Mouse (Mus musculus) skeletal muscle tissue, adult 2 months (tissue): ENCODE results near the gene Pde6g.

Experiments
- DNase-seq: peaks from one replicate; pipeline ENCODE4 v3.0.0-alpha.2; 2012; ENCODE audit warnings: low read depth, low spot score

Gene Pde6g

DNA sequence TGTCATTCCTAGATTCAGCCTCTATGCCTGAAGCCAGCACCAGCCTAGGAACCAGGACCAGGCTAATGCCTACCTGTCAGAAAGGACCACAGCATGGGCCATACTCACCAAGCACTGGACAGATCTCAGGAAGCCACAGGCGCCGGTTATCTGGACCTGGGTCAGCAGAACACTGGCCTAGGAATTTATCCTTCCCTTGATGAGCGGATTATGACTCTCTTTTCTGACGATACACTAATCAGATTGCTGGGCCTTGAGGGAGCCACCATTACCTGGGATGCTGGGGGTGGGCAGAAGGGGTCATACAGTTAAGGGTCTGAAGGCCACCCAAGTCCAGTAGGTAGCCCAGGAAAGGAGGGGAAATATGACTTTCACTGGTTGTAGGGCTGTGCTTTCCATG lies at the start of gene Pde6g:
Gene Pde6g (minus strand): TSS at position 195 of the 400 bp plus-strand sequence.
- DNase-seq = no peak

DNA sequence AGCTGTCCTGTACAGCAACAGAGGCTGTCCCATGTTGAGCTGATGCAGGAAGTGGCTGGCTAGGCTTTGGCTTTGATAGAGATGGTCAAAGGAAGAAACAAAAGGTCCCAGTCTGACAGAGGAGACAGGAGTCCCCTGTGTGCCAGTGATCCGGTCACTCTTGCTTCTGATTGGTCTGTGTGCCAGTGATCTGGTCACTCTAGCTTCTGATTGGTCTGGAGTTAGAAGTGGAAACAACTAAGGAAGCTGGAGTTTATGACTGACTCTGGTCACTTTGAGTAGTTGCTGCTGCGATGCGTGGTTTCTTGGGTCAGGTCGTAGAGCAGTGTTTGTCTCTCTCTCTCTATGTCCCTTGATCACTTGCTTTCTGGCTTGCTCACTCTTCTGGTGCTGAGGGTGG lies 48.4 kb upstream of the Pde6g start:
- no peak for DNase-seq

DNA sequence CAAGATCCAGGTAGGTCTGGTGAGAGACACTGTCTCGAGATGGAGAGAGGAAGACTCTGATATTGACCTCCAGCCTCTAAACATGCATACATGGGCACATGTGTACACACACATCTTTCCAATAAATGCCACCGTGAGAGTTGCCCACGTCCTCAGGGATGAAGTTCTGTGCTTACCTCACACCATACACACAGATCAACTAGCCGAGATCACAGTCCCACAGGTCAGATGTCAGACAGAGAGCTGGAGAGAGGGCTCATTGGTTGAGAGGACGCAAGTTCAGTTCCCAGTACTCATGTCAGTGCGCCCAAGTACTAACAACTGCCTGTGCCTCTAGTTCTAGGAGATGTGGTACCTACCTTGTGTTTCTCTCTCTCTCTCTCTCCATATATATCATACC lies 47.7 kb upstream of the Pde6g start:
- no peak for DNase-seq

DNA sequence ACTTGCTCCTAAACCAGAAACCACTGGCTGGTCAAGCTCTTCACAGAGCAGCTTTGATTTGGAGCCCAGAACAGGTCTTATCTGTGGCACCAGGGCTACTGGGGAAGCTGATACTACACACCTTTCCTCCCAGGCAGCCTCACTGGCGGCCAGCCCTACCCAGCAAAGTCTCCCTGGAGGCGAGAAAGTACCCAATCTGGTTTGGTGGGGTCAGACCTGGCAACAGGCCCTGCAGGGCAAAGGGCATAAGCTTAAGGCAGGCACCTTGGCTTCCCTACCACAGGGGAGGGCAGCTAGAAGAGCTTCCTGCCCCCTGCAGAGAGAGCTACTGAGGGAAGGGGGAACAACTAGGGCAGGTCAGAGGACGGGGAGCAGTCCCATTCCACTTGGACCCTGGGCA lies 47.1 kb upstream of the Pde6g start:
- DNase-seq = no peak

DNA sequence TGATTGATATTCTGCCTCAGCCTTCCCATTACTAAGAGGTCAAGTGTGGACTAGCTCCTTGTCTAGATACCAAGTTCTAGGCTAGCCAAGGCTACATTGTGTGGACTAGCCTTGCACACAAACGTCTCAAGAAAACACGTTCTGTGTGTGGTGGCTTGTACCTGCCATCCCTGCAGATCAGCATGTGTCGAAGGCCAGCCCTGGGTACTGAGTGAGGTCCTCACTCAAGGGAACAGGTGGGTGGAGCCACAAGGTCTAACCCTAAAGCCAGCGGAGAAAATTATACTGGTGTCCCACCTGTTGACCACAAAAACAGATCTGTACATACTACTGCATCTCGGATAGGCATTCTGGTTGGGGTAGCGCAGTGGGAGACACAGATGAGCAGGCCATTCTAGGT lies 46.6 kb upstream of the Pde6g start:
- DNase-seq = no peak

DNA sequence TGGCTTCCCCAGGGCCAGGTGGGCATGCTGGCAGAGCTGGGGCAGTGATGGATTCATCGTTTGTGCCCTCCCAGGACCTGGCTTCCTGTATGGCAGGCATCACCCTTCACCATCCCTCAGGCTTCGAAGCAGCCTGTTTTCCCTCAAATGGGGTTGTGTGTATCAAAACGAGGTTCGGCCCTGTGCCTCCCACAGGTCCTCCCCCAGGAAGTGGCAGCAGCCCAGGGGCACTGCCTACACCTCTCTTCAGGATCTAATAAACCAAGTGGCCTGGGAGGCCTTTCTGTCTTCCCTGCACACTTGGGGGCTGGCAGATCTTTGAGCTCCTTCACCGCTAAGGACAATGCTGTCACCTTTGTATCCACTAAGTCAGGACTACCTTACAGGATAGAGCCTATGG lies 45.6 kb upstream of the Pde6g start:
- no peak for DNase-seq

DNA sequence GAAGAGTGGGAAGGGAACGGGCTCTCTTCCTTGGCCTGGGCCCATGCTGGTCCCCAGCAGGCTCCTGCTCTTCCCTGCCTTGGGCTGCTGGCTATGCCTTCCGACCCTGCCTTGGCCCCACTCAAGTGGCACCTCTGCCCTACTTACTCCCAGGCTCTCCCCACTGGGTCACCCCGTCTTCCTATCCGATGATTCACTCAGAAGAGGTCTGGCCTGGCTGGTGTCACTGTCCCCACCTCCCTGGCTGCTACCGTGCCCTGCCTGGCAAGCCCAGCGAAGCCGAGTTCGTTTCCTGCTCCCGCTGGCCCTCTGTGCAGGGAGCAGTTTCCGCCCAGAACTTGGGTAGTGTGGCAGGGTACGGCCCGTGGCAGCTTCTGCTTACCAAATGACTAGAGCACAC lies 44.9 kb upstream of the Pde6g start:
- DNase-seq = no peak

DNA sequence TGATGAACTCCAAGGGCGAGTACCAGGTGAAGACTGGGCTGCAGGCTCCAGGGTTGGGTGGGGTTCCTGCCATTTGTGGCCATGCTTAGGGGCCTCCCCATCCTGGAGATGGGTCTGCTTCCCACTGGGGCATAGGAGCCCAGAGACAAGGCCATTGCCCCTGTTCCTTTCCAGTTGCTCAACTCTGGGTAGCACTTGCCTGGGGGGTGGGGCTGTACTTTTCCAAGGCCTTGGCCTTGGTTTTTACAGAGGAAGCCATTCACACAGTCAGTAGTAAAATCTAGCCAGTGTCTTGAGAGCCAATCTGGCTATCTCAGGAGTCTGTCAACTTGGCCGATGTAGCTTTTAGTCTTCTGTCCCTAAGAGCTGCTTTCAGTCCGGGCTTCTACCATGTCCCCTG lies 44.1 kb upstream of the Pde6g start:
- DNase-seq = no peak

DNA sequence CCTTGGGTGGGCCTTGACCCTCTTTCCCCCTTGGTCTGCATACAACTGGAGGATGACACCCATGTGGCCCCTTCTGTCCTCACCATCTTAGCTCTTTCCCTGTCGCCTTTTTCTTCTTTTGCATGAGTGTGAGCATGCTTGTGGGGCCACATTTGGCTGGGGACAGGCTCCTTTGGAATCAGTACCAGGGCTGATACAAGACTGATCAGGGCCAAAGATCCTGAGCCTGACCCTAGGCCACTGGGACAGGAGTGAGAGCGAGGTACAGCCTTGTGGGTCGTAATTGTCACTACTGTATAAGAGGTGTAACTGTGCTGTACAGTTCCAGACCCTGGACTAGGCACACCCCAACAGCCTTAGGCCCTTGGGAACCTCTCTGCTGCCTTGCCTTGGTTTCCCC lies 40.6 kb upstream of the Pde6g start:
- DNase-seq = no peak

DNA sequence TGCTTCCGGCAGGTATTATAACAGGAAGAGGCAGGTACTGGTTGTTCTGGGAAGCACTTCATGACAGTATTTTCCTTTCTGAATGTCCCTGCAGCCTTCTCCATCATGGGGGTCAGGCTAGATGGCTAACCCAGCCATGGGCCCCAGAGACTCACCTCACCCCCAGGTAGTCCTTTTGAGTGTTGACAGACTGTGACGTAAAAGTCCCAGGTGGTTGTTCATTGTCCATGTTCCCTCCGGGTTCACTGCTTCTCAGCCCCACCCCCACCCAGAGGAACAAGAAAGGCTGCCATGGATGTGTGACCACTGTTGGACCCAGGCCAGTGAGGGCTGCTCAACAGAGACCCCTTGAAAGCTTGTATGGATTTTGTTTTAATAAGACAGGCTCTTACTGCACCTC lies 40.1 kb upstream of the Pde6g start:
- no peak for DNase-seq

DNA sequence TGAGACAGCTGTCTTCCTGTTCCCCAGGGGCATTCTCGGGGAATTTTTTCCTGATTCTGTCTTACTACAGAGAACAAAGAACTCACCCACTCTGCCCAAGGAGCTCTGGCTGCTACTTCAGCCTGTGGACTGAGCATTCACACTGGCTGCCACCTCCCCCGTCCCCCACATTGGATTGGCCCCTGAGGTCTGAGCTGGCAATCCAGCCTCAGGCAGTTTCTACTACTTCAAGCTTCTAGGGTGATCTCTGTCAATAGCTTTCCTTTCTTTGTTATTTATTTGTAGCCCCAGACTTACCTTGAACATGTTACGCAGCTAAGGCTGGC lies 39.5 kb upstream of the Pde6g start:
- no peak for DNase-seq

DNA sequence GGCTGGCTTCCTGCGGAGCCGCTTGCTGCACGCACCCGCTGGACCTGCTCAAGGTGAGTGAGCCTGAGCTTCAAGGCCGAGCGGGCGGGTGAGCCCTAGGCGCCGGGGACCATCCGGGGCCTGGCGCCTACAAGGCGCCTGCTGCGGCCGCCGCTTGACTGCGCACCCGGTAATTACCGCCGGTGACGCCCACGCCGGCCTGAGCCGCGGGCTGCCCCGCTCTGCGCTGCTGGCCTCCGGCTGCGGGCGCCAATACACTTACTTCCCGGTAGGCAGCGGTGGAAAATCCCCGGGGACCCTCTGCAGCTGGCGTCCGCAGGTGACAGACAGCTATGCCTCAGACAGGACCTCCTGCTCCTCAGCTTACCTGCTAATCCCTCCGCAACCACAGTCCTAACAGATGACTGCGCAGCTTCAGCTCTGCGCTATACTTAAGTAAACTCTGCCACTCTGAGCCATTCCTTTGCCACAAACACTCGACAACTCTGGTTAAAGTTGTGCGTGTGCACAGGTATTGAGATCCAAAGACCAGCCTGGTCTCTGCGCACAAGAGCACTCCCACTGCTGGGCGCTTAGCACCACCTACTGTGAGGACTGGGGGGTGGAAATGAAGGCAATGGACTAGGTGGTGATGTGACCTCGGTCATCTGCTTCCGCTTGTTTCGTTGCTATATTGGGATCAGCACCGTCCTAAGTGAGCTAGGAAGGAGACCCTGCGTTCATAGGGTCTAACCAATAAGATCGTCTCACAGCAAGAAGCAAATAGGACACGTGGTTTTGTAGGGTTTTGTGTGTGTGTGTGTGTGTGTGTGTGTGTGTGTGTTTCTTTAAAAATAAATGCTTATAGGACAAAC lies 39.0 kb upstream of the Pde6g start:
- DNase-seq = no peak

DNA sequence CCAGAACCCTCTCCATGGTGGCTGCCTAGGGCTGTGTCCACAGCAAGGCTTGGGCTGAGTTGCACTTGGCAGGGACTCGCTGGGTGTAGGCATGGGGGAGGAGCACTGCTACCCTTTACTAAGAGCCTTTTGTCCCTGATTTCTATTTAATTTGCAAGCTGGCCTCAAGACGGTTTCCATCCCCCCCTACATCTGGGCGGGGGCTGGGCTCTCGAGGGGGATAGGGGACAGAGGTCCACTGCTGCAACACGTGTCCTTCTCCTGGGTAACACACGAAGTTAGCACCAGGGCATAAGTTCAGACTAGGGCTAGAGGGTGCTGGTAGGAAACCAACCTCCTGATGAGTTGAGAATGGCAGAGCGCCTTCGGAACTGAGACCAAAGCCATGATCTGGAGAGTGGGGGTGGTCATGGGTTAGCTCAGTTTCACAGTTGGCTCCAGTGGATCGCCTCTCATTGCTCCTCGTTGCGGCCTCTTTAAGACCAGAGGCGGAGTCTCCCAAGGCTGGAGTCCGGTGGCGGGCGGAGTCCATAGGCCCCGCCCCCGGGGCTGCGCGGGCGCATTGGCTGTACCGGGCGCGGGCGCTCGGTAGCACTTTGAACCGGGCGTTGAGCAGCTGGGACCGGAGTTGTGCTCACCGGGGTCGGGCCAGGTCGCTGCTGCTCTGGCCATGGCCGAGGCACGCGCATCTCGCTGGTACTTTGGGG lies 38.2 kb upstream of the Pde6g start, which contains the start of gene Slc25a10:
Gene Slc25a10 (plus strand): TSS at position 524 of the 707 bp plus-strand sequence.
- peak; percentile 74 for DNase-seq

DNA sequence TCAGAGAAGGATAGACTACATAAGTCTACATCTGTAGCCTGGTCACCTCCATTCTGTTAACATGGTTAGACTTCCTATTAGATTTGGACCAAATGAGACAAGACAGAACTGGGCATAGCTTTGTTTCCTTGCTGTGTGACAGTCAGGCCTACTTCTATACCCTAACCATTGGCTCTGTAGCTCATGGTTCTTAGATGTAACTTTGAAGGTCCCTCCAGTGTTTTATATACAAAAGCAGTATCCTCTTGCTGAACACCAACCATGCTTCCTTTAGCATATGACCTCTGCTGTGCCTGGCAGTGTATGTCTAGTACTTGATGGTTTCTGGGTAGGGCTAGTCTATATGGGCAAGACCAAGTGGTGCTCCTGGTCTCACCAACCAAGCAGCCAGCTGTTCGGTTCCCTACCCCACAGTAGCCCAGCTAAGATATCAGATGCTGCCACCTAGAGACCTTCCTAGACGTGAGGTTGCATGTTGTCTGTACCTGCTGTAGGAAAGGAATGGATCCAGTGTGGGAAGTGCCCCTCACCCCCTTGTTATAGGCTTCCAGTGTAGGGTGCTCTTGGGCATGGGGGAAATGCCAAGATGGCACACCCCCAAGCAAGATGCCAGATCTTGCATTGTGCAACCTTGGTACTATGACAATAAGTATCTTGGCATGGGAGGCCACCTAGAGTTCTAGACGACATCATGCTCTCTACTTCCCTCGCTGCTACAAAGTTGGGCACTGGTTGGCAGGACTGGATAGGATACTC lies 37.2 kb upstream of the Pde6g start:
- no peak for DNase-seq

DNA sequence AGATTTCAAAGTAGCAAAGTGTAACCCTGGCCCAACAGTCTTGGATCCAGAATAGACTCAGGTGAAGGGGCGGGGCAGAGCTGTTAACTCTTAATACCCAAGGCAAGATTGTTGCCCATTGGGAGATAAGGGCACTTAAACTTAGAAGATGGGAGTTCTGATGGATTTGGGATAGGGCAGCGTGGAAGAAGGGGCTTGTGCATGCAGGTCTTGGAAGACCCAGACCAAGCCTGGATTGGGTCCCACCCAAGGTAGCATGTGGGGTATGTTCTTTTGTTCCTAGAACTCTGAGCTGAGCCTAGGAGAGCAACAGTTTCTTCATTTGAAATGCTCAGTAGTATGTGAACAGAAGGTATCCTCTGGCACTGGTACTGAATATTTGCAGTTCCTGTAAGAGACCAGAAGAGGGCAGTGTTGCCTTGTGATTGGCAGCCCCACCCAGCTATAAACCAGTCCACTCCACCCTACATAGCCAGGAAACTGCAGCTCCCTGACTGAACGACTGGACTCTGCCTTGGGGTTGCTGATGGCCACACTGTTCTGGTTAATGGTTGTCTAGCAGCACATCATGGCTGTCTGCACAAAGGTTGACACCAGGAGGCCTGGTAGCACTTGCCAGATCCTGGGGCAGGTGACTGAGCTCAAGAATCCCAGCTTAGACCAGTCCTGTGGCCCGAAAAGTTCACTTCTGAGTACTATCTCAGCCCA lies 35.9 kb upstream of the Pde6g start:
- peak; percentile 85 for DNase-seq

DNA sequence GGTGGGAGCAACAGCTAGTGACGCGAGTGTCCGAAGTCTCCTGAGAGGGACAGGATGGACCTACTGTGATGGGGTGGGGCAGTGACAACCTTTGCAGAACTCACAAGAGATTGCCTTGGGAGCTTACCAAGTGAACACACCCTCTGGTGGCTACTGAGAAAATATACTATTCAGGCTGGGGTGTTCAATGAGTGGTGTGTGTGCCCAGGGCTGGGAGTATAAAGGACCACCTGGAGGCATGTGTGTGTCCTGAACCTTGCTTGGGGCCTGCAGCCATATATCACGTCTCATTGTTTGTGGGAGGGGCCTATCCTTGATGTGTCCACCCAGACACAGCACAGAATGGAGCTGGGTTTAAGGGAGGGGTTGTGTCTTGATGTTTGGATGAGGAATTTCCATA lies 35.2 kb upstream of the Pde6g start:
- DNase-seq = no peak

DNA sequence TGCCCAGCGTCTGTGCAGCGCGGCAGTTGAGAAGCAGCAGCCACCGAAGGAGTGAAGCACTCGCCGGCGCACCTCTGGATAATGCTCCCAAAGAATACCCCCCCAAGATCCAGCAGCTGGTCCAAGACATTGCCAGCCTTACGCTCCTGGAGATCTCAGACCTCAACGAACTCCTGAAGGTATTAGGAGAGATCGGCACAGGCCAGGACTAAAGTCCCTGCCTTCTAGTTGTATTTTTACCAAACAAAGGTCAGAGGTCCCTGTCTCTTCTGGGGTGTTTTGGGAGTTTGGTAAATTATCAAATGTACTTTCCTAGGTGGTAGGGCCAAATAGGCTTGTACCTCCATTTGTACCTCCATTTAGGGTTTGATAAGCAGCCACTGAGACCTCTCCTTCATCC lies 32.0 kb upstream of the Pde6g start:
- DNase-seq = no peak

DNA sequence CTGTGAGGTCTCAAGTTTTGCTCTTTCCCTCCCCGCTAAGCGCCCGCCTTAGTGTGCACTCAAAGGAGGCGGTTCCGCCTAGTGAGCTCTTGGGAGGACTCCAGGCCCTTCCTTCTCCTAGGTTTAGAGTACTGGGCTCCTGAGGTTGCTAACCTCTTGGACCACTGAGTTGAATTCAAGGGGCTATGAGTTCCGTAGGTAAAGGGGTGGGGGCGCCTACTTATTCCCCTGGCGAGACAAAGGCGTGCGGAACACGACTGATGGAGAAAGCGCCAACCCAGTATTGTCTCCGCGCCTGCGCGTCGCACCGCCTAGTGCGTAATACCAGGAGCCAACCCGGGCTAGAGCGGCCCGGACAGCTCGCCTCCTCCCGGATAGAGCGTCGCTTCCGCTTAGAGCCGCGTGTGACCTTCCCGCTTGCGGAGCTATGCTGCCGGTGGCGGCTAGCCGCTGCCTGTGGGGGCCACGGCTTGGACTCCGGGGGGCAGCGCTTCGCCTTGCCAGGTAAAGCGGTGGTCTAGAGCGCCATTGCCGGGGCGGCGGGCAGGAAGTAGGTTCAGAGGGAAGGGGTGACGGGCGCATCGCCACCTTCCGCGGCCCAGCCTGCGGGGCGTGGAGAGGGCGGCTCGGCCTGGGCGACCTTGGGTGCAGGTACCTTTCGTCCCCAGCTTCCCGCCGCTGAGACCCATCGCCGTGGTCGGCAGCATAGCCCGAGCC lies 31.1 kb upstream of the Pde6g start, which contains the start of gene Mrpl12:
Gene Mrpl12 (plus strand): TSS at position 349 of the 717 bp plus-strand sequence.
- peak; percentile 90 for DNase-seq

DNA sequence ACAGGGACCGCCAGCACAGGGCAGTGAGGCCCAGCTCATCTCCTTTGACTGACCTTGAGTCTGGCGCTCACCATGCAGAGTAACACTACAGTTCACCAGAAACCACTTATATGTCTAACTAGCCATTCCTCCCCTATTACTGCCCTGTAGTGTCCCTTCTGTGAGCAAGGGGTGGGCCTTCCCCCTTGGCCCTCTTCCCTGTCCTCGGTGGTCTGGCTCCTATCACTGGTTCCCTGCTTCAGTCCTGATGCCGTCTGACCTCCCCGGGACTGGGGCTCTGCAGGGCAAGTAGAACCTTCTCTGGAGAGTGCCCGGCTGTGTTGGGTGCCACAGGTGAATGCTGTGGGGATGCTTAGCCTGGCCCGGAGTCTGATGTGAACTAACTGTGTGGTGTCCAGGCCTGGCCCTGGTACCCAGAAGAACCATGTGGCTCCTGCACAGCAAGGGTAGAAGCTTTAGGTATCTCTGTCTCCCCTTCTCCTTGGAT lies 30.2 kb upstream of the Pde6g start:
- DNase-seq = no peak

DNA sequence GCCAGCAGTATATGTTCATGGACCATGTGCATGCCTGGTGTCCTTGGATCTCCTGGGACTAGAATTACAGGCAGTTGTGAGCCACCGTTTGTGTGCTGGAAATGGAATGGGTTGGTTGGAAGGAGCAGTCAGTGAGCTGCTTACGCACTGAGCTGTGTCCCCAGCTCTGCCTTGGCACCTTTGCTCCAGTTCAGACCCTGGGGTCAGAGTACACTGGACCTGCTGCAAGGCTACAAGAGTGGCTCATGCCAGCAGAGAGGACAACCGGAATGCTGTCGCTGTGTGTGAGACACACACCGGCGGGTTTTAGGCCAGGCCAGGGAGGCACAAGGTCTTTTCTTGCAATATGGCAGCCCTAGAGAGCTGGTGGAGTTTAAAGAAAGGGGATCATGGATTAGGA lies 18.8 kb upstream of the Pde6g start:
- no peak for DNase-seq

DNA sequence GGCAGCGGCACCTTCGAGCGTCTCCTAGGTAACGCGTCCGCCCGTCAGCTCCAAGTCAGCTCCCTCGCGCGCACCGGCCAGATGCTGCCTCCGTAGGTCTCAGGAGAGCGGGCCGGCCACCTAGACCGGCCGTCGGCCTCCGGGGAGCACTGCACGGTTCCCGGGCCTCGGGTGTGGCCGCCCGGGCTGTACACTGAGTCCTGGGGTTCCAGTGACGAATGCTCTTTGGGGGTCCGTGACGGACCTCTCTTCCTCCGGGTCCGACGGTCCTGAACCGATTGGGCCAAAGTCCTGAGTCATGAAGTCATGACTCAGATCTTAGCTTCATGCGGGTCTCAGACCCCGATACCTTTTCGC lies 14.4 kb upstream of the Pde6g start:
- no peak for DNase-seq
